Mouse (Mus musculus) MEL-GATA-1-ER (cell line): ENCODE data around the gene Gm49388.
"Not testable (repeated sequence)": the region's sequence is repeated elsewhere in the genome, so short reads cannot be mapped to it uniquely, and the experiment has no call there.

ENCODE experiments used
- DNase-seq: peaks from one replicate; pipeline ENCODE4 v3.0.0-alpha.2; 2012; ENCODE audit warnings: low read depth; ENCODE audit errors: extremely low read depth

Gene Gm49388

DNA sequence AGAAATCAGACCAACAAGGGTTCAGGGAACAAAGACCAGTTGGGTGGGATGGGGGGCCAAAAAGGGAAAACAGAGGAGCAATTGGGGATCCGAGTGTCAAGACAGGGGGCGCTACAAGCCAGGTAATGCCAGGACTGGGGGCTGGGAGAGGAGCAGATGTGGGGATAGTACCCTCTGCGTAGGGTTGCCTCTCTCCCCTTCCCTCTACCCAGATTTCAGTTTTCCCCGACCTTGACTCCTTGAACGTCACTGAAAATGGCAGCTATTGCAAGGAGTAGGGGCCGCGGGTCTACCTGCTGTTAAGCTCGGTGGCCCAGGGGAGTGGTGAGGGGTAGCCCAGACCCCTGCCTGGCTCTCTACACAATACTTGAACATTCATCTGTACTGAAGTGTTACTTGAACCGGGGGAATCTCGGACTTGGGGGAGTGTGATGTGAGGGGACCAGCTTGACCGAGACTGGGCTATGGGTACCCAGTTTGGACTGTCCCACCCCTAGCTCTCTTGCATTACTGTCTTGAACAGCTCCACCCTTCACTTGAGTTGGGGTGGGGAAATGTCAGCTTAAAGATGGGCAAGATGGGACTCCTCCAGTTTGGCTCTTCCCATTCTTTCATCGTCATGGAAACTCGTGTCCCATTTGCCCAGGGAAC is 16.9 kb upstream of the Gm49388 start:
- no peak for DNase-seq

DNA sequence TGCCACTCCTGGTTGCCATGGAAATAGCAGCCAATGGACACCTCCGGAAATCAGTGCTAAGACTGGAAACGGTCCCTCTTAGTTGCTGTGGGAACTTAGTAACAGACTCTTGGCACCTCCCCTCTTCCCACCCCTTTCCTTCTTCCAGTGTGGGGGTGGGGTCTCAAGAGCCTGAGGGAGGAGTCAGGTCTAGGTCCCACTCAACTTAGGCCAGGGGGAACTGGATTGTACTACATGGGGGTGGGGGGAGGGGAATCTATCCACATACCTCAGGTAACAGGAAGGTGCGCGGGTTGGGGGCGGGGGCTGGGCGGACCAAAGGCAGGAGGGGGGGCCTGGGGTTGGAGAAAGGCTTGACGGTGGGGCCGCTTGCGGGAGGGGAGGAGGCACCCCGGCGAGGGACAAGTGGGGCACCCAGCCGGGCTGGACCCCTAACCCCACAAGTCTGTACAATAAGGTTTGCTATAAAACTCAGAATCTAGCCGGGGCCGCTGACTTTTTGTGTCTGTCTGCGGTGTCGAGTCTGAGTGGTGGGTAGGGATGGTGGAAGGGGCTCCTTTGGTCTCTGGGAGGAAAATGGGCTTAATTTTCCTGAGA is 16.3 kb upstream of the Gm49388 start:
- peak; percentile 94 for DNase-seq

DNA sequence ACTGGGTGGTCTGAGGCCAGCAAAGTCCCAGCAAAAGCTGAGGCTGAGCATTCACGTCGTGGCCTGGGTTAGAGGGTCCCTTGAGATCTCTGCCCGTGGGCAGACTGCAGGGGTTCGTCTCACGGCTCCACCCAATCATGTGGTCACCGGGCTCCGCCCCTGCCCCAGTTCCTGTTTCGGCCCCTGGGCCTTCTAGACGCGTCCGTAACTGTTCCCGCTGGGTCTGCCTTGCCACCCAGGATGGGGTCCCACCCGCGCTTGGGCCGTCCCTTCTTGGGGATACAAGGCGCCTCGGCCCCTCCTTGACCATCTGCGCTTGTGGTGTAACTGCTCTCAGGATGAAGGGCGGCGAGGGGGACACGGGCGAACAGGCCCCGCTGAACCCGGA is 15.8 kb upstream of the Gm49388 start, which contains the start of gene Orai3:
Gene Orai3, plus strand, starts transcription at position 165 of the 388 bp plus-strand sequence.
- DNase-seq: peak; percentile 74

DNA sequence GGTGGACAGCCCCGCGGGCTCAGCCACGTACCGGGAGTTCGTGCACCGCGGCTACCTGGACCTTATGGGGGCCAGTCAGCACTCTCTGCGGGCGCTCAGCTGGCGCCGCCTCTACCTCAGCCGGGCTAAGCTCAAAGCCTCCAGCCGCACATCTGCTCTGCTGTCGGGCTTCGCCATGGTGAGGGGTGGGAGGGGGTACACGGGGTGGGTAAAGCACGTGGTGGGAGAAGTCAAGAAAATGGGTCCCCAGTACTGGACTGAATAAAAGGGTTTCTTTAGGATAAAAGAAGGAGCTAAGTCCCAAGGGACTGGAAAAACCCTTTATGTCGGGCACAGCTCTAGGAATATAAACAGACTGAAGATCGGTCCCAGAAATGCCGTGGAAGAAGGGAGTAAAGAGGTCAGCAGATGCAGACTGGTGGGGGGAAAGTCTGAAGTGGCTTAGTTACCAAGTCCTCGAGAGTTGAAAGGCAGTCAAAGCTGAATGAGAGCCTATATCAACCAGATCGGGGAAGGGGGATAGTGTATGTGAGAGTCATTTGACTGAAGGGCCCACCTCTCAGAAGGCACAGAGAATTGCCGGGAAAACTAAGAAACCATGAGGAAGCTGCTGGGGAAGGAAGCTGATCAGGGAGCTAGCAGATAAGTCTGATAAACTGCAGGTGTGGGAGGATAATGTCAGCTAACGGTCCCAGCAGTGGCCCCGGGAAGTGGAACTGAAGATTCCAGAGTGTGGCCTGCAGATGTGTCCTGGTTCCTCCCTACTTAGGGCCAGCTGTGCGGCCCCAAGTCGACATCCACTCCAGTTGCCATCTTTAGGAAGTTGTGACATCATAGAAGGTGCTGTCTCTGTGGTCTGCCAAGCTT is 15.1 kb upstream of the Gm49388 start:
- DNase-seq: peak; percentile 62

DNA sequence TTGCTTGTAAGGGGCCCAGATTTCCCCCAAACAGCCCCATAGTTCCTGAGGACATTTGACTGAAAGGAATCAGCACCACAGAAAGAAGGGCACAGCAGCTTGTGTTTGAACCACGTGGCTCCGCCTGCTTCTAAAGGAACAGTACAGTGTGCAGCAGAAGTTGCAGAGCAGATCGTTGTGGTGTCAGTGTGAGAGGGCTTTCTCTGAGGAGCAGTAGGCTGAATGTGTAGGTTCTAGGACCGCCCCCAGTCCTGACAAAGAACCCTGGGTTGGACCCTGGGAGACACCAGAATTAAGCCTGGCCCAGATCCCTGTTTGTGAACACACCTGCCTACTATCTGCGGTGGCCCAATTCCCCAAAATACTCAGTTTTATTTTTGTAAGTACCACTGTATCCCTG is 14.1 kb upstream of the Gm49388 start:
- no peak for DNase-seq

DNA sequence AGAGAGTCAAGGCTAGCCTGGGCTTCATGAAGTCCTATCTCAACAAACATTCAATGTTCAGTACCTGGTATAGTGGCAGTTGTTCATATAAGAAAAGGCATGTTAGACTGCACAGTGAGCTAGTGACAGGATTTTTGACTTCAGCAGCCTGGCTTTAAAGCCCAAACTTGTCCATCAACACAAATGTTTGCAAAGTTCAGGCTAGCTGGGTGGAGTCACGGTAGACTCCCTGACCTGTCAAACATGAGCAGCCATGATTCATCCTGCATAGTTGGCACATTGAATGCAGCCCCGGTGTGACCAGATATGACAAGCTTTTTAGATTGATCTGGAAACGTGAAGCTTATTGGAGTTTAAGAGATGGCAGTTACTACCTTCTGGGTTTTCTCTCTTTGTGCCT is 13.3 kb upstream of the Gm49388 start:
- no peak for DNase-seq

DNA sequence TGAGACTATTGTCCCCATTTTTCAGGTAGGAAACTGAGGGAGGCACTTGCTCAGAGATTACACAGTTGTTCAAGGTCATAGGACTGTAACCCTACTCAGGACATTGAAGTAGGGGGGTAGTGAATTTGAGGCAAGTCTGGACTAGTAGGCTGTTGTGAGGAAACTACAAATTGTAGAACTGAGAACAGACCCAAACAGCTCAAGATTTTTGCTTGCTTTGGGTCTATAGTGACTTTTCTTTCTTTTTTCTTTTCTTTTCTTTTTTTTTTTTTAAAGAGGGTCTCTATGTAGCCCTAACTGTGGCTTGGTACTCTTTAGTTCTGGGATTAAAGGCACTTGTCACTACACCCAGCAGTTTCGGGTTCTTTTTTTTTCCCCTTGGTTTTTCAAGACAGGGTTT is 12.9 kb upstream of the Gm49388 start:
- no peak for DNase-seq

DNA sequence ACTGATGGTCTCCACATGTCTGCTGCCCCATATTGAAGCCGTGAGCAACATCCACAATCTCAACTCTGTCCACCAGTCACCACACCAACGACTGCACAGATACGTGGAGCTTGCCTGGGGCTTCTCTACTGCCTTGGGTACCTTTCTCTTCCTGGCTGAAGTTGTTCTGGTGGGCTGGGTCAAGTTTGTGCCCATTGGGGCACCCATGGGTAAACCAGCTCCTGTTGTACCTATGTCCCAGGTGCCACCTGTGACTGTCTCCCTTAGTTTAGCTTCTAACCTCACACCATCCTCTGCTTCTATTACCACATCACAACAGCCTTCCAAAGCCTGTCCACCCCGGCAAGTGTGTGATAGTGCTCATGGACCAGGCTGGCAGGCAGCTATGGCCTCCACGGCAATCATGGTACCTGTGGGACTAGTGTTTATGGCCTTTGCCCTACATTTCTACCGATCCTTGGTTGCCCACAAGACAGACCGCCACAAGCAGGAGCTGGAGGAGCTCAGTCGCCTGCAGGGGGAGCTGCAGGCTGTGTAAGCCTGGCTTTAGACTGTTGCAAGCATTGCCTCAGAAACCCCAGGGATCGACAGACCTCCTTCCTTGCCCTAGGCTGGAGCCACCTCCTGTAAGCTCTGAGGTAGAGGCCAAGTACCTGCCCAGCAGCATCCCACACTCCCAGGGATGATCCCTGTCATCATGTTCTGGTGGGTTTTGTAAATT is 11.6 kb upstream of the Gm49388 start:
- DNase-seq: peak; percentile 79

DNA sequence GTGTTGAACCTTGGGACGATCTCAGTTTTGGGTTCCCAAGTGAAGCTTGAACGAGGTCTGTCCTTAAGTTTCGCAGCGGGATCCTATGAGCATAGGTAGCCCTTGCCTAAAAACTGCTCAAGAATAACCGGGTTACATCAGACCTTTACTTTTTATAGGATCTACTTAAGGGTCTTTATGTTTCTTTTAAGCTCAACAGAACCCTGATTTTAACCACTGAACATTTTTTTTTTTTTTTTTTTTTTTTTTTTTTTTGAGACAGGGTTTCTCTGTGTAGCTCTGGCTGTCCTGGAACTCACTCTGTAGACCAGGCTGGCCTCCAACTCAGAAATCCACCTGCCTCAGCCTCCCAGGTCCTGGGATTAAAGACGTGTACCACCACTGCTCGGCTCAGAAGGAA is 9.6 kb upstream of the Gm49388 start:
- DNase-seq: not testable (repeated sequence)

DNA sequence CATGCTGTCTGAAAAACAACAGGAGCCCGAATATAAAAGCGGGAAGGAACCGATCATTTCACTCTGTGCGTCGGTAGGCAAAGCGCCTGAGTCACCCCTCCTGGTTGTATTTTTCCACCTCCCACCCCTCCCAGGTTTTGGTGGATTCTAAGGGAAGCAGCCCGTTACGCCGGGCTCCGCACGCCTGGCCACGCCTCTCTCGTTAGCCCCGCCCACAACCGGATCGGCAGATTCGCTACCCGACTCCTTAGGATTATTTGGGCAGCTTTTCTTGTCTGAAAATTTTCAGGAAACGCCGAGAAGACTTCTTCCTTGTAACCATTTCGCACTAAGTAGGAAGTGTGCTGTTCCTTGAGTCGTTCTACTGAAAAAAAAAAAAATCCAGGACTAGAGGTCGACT is 9.0 kb upstream of the Gm49388 start, which contains the start of gene Setd1a:
Gene Setd1a, plus strand, starts transcription at position 245 of the 400 bp plus-strand sequence.
- peak; percentile 59 for DNase-seq

DNA sequence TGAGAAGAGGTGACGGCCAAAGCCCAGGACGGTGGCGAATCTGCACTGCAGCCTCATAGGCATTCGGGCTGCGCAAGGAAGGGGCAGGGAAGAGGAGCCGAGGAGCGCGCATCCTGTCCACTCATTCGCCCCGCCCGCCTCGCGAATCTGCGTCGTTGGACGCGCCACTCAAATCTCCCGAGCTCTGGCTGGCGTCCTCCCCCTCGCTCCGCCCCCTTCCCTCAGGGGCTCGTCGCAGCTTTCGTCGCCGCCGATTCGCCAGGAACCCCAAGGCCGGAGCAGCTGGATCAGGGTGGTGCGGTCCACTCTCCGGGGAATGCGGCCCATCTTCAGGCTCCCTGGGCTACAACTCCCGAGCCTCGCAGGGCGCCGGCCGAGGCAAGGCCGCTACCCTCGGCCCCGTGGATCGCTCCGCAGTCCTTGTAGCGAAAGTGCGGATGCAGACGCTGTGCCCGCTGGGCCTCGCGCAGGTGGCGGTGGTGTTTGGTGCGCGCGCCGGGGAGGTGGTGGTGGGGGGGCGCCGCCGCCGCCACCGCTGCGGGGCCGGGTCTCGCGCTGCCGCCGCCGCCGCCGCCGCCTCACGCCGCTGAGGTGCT is 8.4 kb upstream of the Gm49388 start:
- peak; percentile 90 for DNase-seq

DNA sequence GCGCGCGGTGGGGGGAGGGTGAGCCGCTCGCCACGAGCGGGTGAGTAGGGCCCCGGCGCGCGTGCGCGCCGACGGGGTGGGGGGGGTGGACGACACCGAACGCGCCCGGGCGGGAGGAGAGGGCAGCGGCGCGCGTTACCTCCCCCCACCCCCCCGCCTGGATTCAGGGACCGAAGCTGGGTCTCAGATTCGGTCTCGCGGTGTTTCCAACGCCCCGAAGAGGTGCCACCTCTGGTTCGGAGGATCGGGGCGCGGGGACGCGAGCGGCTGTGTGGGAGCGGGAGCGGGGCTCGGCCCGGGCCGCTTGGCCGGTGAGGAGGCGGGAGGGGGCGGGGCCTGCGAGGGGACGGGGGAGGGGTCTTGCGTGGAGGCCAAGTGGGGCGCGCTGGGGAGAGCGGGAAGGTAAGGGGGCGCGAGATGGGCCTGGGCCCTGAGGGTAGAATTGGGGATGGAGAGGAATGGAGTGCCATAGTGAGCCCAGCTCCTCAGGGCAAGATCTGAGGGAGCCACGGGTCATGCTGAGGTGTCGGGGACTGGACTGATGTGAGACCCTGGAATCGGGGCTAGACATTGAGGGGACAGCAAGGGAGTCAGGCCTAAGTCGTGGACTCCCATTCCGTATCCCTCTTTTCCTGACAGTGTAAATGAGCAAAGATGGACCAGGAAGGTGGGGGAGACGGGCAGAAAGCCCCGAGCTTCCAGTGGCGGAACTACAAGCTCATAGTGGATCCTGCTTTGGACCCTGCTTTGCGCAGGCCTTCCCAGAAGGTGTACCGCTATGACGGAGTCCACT is 7.7 kb upstream of the Gm49388 start:
- no peak for DNase-seq

DNA sequence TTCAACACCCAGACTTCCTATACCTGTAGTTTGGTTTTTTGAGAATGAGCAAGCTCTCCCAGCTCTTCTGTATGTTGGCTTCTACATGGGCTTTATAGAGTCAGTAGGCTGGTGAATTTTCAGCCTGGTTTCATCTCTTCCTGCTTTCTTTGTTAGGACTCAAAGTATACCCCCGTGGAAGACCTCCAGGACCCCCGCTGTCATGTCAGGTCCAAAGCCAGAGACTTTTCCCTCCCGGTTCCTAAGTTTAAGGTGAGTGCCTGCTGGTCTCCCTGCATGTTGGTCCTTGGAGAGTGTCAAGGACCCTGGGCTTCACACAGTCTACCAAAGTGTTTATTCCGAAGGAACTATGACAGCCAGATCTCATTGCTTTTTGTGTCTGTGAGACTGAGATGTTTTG is 7.1 kb upstream of the Gm49388 start:
- DNase-seq: no peak

DNA sequence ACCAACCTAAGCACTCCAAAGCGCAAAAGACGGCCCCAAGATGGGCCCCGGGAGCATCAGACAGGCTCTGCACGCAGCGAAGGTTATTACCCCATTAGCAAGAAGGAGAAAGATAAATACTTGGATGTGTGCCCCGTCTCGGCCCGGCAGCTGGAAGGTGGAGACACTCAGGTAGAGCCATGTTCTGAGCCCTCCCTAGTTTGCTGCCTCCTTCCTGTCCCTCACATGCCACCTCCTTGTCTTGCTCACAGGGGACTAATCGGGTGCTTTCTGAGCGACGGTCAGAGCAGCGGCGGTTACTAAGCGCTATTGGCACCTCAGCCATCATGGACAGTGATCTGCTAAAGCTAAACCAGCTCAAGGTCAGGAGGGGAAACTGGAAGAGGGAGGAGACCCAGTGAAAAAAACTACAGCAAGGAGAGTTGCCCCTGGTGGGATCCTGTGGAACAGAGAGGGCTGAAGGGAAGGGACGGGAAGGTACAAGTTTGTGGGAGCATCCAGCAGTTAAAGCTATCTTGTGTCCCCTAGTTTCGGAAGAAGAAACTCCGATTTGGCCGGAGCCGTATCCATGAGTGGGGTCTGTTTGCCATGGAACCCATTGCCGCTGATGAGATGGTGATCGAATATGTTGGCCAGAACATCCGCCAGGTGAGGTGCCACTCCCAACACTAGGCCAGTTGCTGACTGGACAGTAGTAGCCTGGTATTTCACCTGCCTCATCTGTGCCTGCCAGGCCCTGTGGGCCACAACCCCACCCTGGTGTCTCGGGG is 11.9 kb downstream of the Gm49388 start:
- no peak for DNase-seq

DNA sequence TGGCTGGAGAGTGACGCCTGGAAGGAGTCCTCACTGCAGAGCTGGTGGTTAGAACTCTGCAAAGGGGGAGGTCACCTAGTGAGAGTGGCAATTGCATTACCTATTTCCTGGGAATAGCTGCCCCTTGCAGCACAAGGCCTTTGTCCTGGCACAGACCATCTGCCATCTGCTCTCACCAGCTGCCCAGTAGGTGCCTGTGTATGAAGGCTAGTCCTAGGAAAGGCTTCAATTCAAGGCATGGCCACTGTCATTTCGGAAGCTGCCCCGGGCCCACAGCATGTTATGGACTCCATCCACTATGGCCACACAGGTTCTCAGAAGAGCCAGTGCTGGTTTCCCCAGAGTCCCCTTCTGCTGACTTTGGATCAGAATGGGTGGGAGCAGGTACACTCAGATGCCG is 13.2 kb downstream of the Gm49388 start:
- DNase-seq: no peak

DNA sequence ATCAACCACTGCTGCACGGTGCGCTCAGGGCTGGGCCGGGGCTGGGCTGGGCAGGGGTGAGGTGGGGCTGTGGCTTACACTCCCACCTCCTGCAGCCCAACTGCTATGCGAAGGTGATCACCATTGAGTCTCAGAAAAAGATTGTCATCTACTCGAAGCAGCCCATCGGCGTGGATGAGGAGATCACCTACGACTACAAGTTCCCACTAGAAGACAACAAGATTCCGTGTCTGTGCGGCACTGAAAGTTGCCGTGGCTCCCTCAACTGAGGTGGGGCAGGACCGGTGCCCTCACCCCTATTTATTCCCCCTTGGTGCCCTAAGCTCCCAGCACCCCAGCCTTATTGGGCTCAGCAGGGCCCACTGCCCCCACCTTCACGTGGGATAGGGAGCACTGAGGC is 13.8 kb downstream of the Gm49388 start:
- DNase-seq: no peak

DNA sequence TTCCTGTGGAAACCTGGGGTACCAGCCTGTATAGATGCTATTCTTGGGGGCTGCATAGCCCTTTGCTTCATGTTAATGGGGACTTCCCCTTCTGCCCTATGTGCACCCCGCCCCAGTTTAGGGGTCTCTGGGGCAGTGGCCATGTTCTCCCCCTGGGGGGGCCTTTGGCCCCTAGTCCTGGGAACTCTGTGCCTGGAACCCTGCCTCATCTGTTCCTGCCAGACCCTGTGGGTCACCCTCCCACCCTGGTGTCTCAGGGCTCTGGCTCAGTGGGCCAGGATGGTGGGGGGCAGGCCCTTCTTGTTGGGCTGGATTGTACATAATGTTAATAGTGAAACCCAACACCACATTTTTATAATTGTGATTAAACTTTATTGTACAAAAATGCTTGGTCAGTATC is 14.3 kb downstream of the Gm49388 start:
- DNase-seq: no peak

DNA sequence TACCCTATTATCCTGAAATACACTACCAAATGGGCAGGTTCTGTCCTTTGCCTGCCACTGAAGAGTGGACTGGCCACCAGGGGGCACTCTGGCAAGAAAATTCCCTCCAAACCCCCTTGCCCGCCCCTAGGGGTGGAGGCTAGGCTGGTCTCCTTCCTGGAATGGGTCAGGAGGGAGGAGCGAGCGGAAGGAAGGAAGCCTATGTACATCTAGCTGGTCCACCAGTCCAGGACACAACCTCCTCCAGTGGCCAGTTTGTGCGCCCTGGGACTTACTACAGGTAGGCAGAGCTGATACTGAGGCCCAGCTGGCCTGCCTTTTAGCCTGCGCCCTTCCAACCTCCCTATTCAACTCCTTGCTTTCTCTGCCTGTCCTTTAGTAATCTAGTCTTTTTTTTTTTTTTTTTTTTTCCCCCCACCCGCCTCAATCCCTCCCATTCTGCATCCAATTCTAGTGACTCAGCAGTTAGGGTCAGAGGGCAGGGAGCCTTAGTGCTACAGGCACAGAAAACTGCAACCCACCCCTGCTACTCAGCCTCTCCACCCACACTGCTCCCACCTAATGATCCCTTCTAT is 15.1 kb downstream of the Gm49388 start, which contains the start of gene Hsd3b7:
Gene Hsd3b7, plus strand, starts transcription at position 170 of the 575 bp plus-strand sequence.
- DNase-seq: no peak

DNA sequence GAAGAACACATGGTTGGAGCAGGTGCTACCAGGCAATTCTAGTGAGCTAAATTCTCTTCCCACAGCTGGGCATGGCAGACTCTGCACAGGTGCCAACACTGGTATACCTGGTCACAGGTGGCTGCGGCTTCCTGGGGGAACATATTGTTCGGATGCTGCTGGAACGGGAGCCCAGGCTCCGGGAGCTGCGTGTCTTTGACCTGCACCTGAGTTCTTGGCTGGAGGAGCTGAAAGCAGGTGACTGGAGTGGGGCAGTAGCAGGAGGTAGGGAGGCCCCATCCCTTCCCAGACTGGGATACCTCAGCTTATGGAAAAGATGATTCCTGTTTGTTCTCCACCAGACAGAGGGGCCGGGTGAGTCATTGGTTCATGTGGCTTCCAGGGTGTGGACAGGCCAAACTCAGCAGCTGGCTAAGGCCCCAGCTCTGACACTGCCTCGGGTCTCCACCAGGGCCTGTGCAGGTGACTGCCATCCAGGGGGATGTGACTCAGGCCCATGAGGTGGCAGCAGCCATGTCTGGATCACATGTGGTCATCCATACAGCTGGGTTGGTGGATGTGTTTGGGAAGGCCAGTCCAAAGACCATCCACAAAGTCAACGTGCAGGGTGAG is 15.7 kb downstream of the Gm49388 start:
- no peak for DNase-seq
